Mouse (Mus musculus): ENCODE measurements at regions not wholly inside any gene's neighbourhood (a gene's known extent, or its start where the extent isn't known, plus 50 kb on each side); places are given as distances from the start of the nearest gene placed in this dataset.
A peak's percentile ranks its signal among the peaks of the same experiment; 100 is the strongest.

GRCm38 (mm10) chr2:128365775-128366174 lies 225.2 kb upstream of the Spdye4c start:
- DNase-seq (ENCODE audit: extremely low read depth, insufficient read length, low spot score), result no peak

GRCm38 (mm10) chr2:128367266-128368150 lies 223.5 kb upstream of the Spdye4c start:
- DNase-seq (ENCODE audit: extremely low read depth, insufficient read length, low spot score), result no peak

- no peak for DNase-seq (ENCODE audit: extremely low read depth, insufficient read length, low spot score)
Measured at GRCm38 (mm10) chr2:128368534-128369273, 222.3 kb upstream of the Spdye4c start.

GRCm38 (mm10) chr2:128370821-128371220 lies 220.2 kb upstream of the Spdye4c start:
- DNase-seq (ENCODE audit: extremely low read depth, insufficient read length, low spot score), result no peak

- no peak for DNase-seq (ENCODE audit: extremely low read depth, insufficient read length, low spot score)
Measured at GRCm38 (mm10) chr2:128372204-128372603, 218.8 kb upstream of the Spdye4c start.

- no peak for DNase-seq (ENCODE audit: extremely low read depth, insufficient read length, low spot score)
Measured at GRCm38 (mm10) chr2:128373363-128374252, 217.4 kb upstream of the Spdye4c start.

- DNase-seq (ENCODE audit: extremely low read depth, insufficient read length, low spot score), result no peak
Measured at GRCm38 (mm10) chr2:128374253-128374566, 216.8 kb upstream of the Spdye4c start.

DNA sequence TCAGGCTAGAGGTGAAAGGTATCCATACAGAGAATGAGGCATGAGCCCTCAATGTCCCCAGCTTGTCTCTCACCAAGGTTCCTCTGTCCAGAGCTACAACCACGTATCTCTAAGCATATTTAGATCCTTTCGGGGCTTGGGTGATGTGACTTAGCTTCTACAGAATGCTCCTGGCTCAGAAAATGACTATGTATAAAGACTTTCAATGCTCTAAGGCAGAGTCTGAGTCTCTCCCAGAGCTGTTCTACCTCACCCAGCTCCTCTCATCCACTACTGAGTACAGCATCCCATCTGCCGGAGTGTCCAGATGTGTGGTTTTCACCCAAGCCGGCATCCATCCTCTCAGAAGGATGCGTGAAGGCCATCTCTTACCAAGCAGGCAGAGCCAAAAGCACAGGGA lies 216.1 kb upstream of the Spdye4c start:
- no peak for DNase-seq (ENCODE audit: extremely low read depth, insufficient read length, low spot score)

GRCm38 (mm10) chr2:128375827-128376226 lies 215.2 kb upstream of the Spdye4c start:
- DNase-seq (ENCODE audit: extremely low read depth, insufficient read length, low spot score), result no peak

GRCm38 (mm10) chr2:128377176-128377575 lies 213.8 kb upstream of the Spdye4c start:
- no peak for DNase-seq (ENCODE audit: extremely low read depth, insufficient read length, low spot score)

- no peak for DNase-seq (ENCODE audit: extremely low read depth, insufficient read length, low spot score)
Measured at GRCm38 (mm10) chr2:128377680-128378079, 213.3 kb upstream of the Spdye4c start.

GRCm38 (mm10) chr2:128378456-128378855 lies 212.6 kb upstream of the Spdye4c start:
- no peak for DNase-seq (ENCODE audit: extremely low read depth, insufficient read length, low spot score)

DNA sequence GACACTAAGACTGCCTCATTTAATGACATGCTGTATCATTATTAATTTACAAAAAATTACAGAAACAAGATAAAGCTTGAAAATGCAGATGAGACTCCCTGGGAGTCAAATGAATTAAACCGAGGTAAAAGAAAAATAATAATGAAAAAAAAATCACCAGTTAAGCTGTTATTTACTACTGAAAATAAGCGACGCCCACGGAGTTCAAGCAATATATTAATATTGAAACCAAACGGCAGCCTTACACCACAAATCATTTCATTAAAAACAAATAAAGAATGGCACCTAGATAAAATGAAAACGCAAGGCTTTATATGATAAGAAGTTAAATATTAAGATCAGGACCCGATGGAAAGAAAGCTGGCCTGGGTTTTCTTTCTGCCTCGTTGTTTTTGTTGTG lies 211.9 kb upstream of the Spdye4c start:
- no peak for DNase-seq (ENCODE audit: extremely low read depth, insufficient read length, low spot score)

GRCm38 (mm10) chr2:128379554-128379953 lies 211.5 kb upstream of the Spdye4c start:
- DNase-seq (ENCODE audit: extremely low read depth, insufficient read length, low spot score), result no peak

GRCm38 (mm10) chr2:128380581-128380980 lies 210.4 kb upstream of the Spdye4c start:
- peak; percentile 65 for DNase-seq (ENCODE audit: extremely low read depth, insufficient read length, low spot score)

- DNase-seq (ENCODE audit: extremely low read depth, insufficient read length, low spot score), result no peak
Measured at GRCm38 (mm10) chr2:128381684-128382205, 209.3 kb upstream of the Spdye4c start.

DNA sequence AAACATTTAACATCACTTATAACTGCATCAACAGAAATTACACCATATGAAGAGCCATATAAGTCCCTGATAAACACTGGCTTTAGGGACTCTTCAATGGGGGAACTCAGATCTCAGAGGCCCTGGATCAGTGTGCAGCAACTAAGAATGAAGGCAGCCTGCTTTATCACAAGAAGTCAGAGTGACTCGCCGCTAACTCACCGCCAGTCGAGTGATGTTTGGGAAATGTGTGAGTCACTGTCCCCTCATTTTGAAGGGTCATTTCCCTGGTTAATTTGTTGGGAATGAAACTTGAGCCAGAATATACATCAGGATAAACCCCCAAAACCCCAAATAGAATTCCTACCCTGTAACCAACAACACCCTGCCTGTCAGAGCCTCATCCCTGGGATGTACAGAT lies 208.5 kb upstream of the Spdye4c start:
- no peak for DNase-seq (ENCODE audit: extremely low read depth, insufficient read length, low spot score)

- no peak for DNase-seq (ENCODE audit: extremely low read depth, insufficient read length, low spot score)
Measured at GRCm38 (mm10) chr2:128384612-128385011, 206.4 kb upstream of the Spdye4c start.

- no peak for DNase-seq (ENCODE audit: extremely low read depth, insufficient read length, low spot score)
Measured at GRCm38 (mm10) chr2:128386846-128387621, 204.0 kb upstream of the Spdye4c start.

- no peak for DNase-seq (ENCODE audit: extremely low read depth, insufficient read length, low spot score)
Measured at GRCm38 (mm10) chr2:128387851-128388471, 203.0 kb upstream of the Spdye4c start.
